Mouse (Mus musculus) c-Kit-negative CD71-positive TER-119-positive erythroid progenitor cells, embryonic 14.5 days (primary cell): Measurements from ENCODE around the gene Gm2a.
"Not testable (repeated sequence)": the region's sequence is repeated elsewhere in the genome, so short reads cannot be mapped to it uniquely, and the experiment has no call there.

Experiments used
- DNase-seq: peaks from one replicate; pipeline ENCODE4 v3.0.0-alpha.2; 2013; ENCODE audit warnings: low read depth, low spot score

Gene Gm2a

GRCm38 (mm10) chr11:55096731-55097462 lies 1.0 kb upstream of the Gm2a start:
- DNase-seq, result no peak

GRCm38 (mm10) chr11:55098189-55098915 lies 437 bp downstream of the Gm2a start:
- DNase-seq, result no peak

- DNase-seq, result no peak
Observed at GRCm38 (mm10) chr11:55099019-55099771, 1.3 kb downstream of the Gm2a start.

GRCm38 (mm10) chr11:55099868-55100267 lies 2.0 kb downstream of the Gm2a start:
- DNase-seq, result no peak

- no peak for DNase-seq
Observed at GRCm38 (mm10) chr11:55102015-55102414, 4.1 kb downstream of the Gm2a start.

GRCm38 (mm10) chr11:55103229-55103628 lies 5.3 kb downstream of the Gm2a start:
- DNase-seq, result no peak

GRCm38 (mm10) chr11:55105389-55105788 lies 7.5 kb downstream of the Gm2a start:
- no peak for DNase-seq

GRCm38 (mm10) chr11:55106636-55107035 lies 8.7 kb downstream of the Gm2a start:
- DNase-seq, result no peak

GRCm38 (mm10) chr11:55109521-55110300 lies 11.8 kb downstream of the Gm2a start:
- DNase-seq, result no peak

- DNase-seq, result no peak
Observed at GRCm38 (mm10) chr11:55110566-55111169, 12.8 kb downstream of the Gm2a start.

GRCm38 (mm10) chr11:55113209-55113860 lies 15.4 kb downstream of the Gm2a start:
- DNase-seq, result no peak

- DNase-seq, result not testable (repeated sequence)
Observed at GRCm38 (mm10) chr11:55113861-55114250, 15.9 kb downstream of the Gm2a start.

GRCm38 (mm10) chr11:55114291-55114690 lies 16.4 kb downstream of the Gm2a start:
- no peak for DNase-seq

- no peak for DNase-seq
Observed at GRCm38 (mm10) chr11:55116004-55116403, 18.1 kb downstream of the Gm2a start.

GRCm38 (mm10) chr11:55117031-55117430 lies 19.1 kb downstream of the Gm2a start:
- no peak for DNase-seq

- no peak for DNase-seq
Observed at GRCm38 (mm10) chr11:55120279-55120678, 22.4 kb downstream of the Gm2a start.

GRCm38 (mm10) chr11:55120821-55121271 lies 22.9 kb downstream of the Gm2a start:
- DNase-seq, result no peak

GRCm38 (mm10) chr11:55121430-55121829 lies 23.5 kb downstream of the Gm2a start:
- no peak for DNase-seq

- DNase-seq, result no peak
Observed at GRCm38 (mm10) chr11:55126663-55127062, 28.7 kb downstream of the Gm2a start.

GRCm38 (mm10) chr11:55127937-55128336 lies 30.0 kb downstream of the Gm2a start:
- DNase-seq, result no peak

- no peak for DNase-seq
Observed at GRCm38 (mm10) chr11:55128411-55128810, 30.5 kb downstream of the Gm2a start.
